Mouse (Mus musculus): ENCODE data around the gene Hnf4a.

- TF ChIP-seq USF1 (IDR thresholded peaks at IDR 0.05; ENCODE audit: low read depth, low read length): no peak
- TF ChIP-seq CHD2 (IDR thresholded peaks at IDR 0.05; ENCODE audit: low read length): no peak
- no peak for TF ChIP-seq TAL1 (IDR thresholded peaks at IDR 0.05; ENCODE audit: low read length)
Measured at GRCm38 (mm10) chr2:163596873-163597155, 90.2 kb downstream of the Hnf4a start.

Data from MEL (cell line).